Mouse (Mus musculus) lung, embryonic 15.5 days (tissue): ENCODE measurements around the gene Bach2. TPM values are rescaled to one million over a fixed set of nuclear protein-coding genes. Genes with fewer than 3 reads are reported as not detected.

Source experiments
- ATAC-seq: fragments of 200-750 bp; cut with Nextera tagmentation; 2 replicates; pipeline ENCODE4 v1.8.0; 2017; ENCODE audit warnings: moderate number of reproducible peaks, borderline replicate concordance; ENCODE audit not compliant: low FRiP score, low TSS enrichment; ENCODE audit errors: extremely low read depth
- H3K27ac ChIP-seq: fragments of 300-500 bp; sonication (generic); 2 replicates; pipeline ENCODE4 v1.5.1; 2015; ENCODE audit warnings: moderate library complexity, mild to moderate bottlenecking, inconsistent platforms
- H3K27me3 ChIP-seq: fragments of 300-500 bp; sonication (generic); 2 replicates; pipeline ENCODE4 v1.6.1; 2015; ENCODE audit warnings: inconsistent platforms
- H3K36me3 ChIP-seq: fragments of 300-500 bp; sonication (generic); 2 replicates; pipeline ENCODE4 v1.6.1; 2015; ENCODE audit warnings: inconsistent platforms
- H3K4me1 ChIP-seq: fragments of 300-500 bp; sonication (generic); 2 replicates; pipeline ENCODE4 v1.6.1; 2015; ENCODE audit warnings: inconsistent platforms
- H3K4me2 ChIP-seq: fragments of 300-500 bp; sonication (generic); 2 replicates; pipeline ENCODE4 v1.6.1; 2015; ENCODE audit warnings: inconsistent platforms, mild to moderate bottlenecking, moderate library complexity
- H3K4me3 ChIP-seq: fragments of 300-500 bp; sonication (generic); 2 replicates; pipeline ENCODE4 v1.5.1; 2015; ENCODE audit warnings: mild to moderate bottlenecking, inconsistent platforms
- H3K9ac ChIP-seq: fragments of 300-500 bp; sonication (generic); 2 replicates; pipeline ENCODE4 v1.6.1; 2015; ENCODE audit warnings: inconsistent platforms
- H3K9me3 ChIP-seq: fragments of 300-500 bp; sonication (generic); 2 replicates; pipeline ENCODE4 v1.6.1; 2016; ENCODE audit warnings: inconsistent platforms
- WGBS: fragments of 180-500 bp; shearing (Covaris S2); methylation state at CpG from one replicate; pipeline ENCODE4 v1.1.7; 2015; 5-methylcytosine and 5-hydroxymethylcytosine counted together
- polyA plus RNA-seq: library from polyadenylated mRNA; unstranded; fragments of >200 nt; fragmentation: Nextera tagmentation; extraction: Ambion mirVana; gene quantifications from 2 replicates; pipeline ENCODE4 v1.2.1, GENCODE M21; 2015

Gene Bach2
- polyA plus RNA-seq, 1 experiment from 2014 or later = 10.5 TPM

- H3K36me3 ChIP-seq = no peaks in the 10 kb centered on the region
- H3K4me3 ChIP-seq = no peak overlapping the region
- WGBS = 57% methylated on average over 8 of the region's 8 CpGs
- no peak for ATAC-seq
- no peaks in the 10 kb centered on the region for H3K9me3 ChIP-seq
- H3K4me2 ChIP-seq = no peak overlapping the region
- no peak overlapping the region for H3K9ac ChIP-seq
- H3K27me3 ChIP-seq = no peaks in the 10 kb centered on the region
- H3K4me1 ChIP-seq = 0 out of 2 replicates have a peak, but pooled peaks cover 4% of the 10 kb centered on the region
- H3K27ac ChIP-seq = no peak overlapping the region
These were observed 227.4 kb downstream of the Bach2 start for GRCm38 (mm10) chr4:32466031-32466430.

GRCm38 (mm10) chr4:32477977-32478660 lies 239.5 kb downstream of the Bach2 start:
- peaks cover 8% of the 10 kb centered on the region for H3K4me1 ChIP-seq
- no peak overlapping the region for H3K4me3 ChIP-seq
- H3K36me3 ChIP-seq = no peaks in the 10 kb centered on the region
- WGBS = 70% methylated on average over 6 of the region's 6 CpGs
- no peaks in the 10 kb centered on the region for H3K27me3 ChIP-seq
- no peaks in the 10 kb centered on the region for H3K9me3 ChIP-seq
- no peak for ATAC-seq
- no peak overlapping the region for H3K4me2 ChIP-seq
- no peak overlapping the region for H3K9ac ChIP-seq
- no peak overlapping the region for H3K27ac ChIP-seq

- Histone ChIP-seq H3K4me1 (peaks cover 8% of the 10 kb centered on the region), H3K9ac (no peak overlapping the region), H3K4me3 (no peak overlapping the region), H3K27me3 (no peaks in the 10 kb centered on the region), H3K27ac (no peak overlapping the region), H3K4me2 (no peak overlapping the region), H3K9me3 (no peaks in the 10 kb centered on the region), H3K36me3 (no peaks in the 10 kb centered on the region)
- WGBS = 40% methylated on average over 3 of the region's 3 CpGs
- no peak for ATAC-seq
These were observed 240.6 kb downstream of the Bach2 start for GRCm38 (mm10) chr4:32479231-32479630.

- WGBS = 71% methylated on average over 16 of the region's 16 CpGs
- H3K9ac ChIP-seq = no peak overlapping the region
- H3K9me3 ChIP-seq = no peaks in the 10 kb centered on the region
- peaks cover 8% of the 10 kb centered on the region for H3K4me1 ChIP-seq
- ATAC-seq = no peak
- no peaks in the 10 kb centered on the region for H3K27me3 ChIP-seq
- no peak overlapping the region for H3K4me3 ChIP-seq
- no peaks in the 10 kb centered on the region for H3K36me3 ChIP-seq
- H3K4me2 ChIP-seq = no peak overlapping the region
- H3K27ac ChIP-seq = no peak overlapping the region
These were observed 241.4 kb downstream of the Bach2 start for GRCm38 (mm10) chr4:32479801-32480700.

GRCm38 (mm10) chr4:32481366-32482055 lies 242.9 kb downstream of the Bach2 start:
- H3K4me1 ChIP-seq = peaks cover 18% of the 10 kb centered on the region
- H3K4me3 ChIP-seq = no peak overlapping the region
- no peaks in the 10 kb centered on the region for H3K27me3 ChIP-seq
- H3K27ac ChIP-seq = no peak overlapping the region
- no peaks in the 10 kb centered on the region for H3K36me3 ChIP-seq
- WGBS = 26% methylated on average over 18 of the region's 18 CpGs
- ATAC-seq = no peak
- H3K4me2 ChIP-seq = no peak overlapping the region
- no peaks in the 10 kb centered on the region for H3K9me3 ChIP-seq
- H3K9ac ChIP-seq = no peak overlapping the region

- no peak overlapping the region for H3K27ac ChIP-seq
- H3K9me3 ChIP-seq = no peaks in the 10 kb centered on the region
- H3K4me2 ChIP-seq = no peak overlapping the region
- H3K27me3 ChIP-seq = no peaks in the 10 kb centered on the region
- peaks cover 24% of the 10 kb centered on the region for H3K4me1 ChIP-seq
- ATAC-seq = no peak
- no peak overlapping the region for H3K4me3 ChIP-seq
- H3K9ac ChIP-seq = no peak overlapping the region
- no peaks in the 10 kb centered on the region for H3K36me3 ChIP-seq
- 92% methylated on average over 8 of the region's 8 CpGs for WGBS
These were observed 243.5 kb downstream of the Bach2 start for GRCm38 (mm10) chr4:32482138-32482537.

- Histone ChIP-seq H3K4me3 (no peak overlapping the region), H3K9ac (no peak overlapping the region), H3K4me2 (no peak overlapping the region), H3K27ac (no peak overlapping the region), H3K9me3 (no peaks in the 10 kb centered on the region), H3K27me3 (no peaks in the 10 kb centered on the region), H3K4me1 (peaks cover 27% of the 10 kb centered on the region), H3K36me3 (no peaks in the 10 kb centered on the region)
- WGBS = 48% methylated on average over 8 of the region's 8 CpGs
- no peak for ATAC-seq
These were observed 244.3 kb downstream of the Bach2 start for GRCm38 (mm10) chr4:32482936-32483335.

- WGBS = 24% methylated on average over 5 of the region's 5 CpGs
- no peaks in the 10 kb centered on the region for H3K9me3 ChIP-seq
- H3K27ac ChIP-seq = peak overlapping the region; percentile 71
- no peaks in the 10 kb centered on the region for H3K36me3 ChIP-seq
- H3K4me3 ChIP-seq = no peak overlapping the region
- H3K27me3 ChIP-seq = no peaks in the 10 kb centered on the region
- no peak overlapping the region; the same call in 1 of the 2 replicates for H3K9ac ChIP-seq
- peak overlapping the region; percentile 32 for H3K4me2 ChIP-seq
- ATAC-seq = no peak
- H3K4me1 ChIP-seq = peaks cover 26% of the 10 kb centered on the region
These were observed 247.2 kb downstream of the Bach2 start for GRCm38 (mm10) chr4:32485848-32486247.

GRCm38 (mm10) chr4:32486654-32487398 lies 248.2 kb downstream of the Bach2 start:
- H3K27ac ChIP-seq = peak overlapping the region; percentile 71
- peak; percentile 82; the same call in 1 of the 2 replicates for ATAC-seq
- no peak overlapping the region; the same call in 1 of the 2 replicates for H3K9ac ChIP-seq

GRCm38 (mm10) chr4:32489186-32489585 lies 250.6 kb downstream of the Bach2 start:
- no peaks in the 10 kb centered on the region for H3K36me3 ChIP-seq
- no peak for ATAC-seq
- H3K4me2 ChIP-seq = no peak overlapping the region
- peaks cover 27% of the 10 kb centered on the region for H3K4me1 ChIP-seq
- WGBS = 84% methylated on average over 1 of the region's 1 CpGs
- H3K4me3 ChIP-seq = no peak overlapping the region
- no peak overlapping the region for H3K9ac ChIP-seq
- no peaks in the 10 kb centered on the region for H3K27me3 ChIP-seq
- no peak overlapping the region for H3K27ac ChIP-seq
- no peaks in the 10 kb centered on the region for H3K9me3 ChIP-seq

More at GRCm38 (mm10) chr4:32486654-32487398, 248.2 kb downstream of the Bach2 start:
- Histone ChIP-seq H3K36me3 (no peaks in the 10 kb centered on the region), H3K4me1 (peaks cover 24% of the 10 kb centered on the region), H3K27me3 (no peaks in the 10 kb centered on the region), H3K4me2 (peak overlapping the region; percentile 32), H3K4me3 (no peak overlapping the region), H3K9me3 (no peaks in the 10 kb centered on the region)
- WGBS = 49% methylated on average over 17 of the region's 17 CpGs

- no peak overlapping the region for H3K9ac ChIP-seq
- H3K4me3 ChIP-seq = no peak overlapping the region
- WGBS = 47% methylated on average over 8 of the region's 8 CpGs
- ATAC-seq = no peak
- no peaks in the 10 kb centered on the region for H3K36me3 ChIP-seq
- peaks cover 20% of the 10 kb centered on the region for H3K4me1 ChIP-seq
- no peak overlapping the region for H3K4me2 ChIP-seq
- no peaks in the 10 kb centered on the region for H3K9me3 ChIP-seq
- no peak overlapping the region for H3K27ac ChIP-seq
- no peaks in the 10 kb centered on the region for H3K27me3 ChIP-seq
These were observed 252.6 kb downstream of the Bach2 start for GRCm38 (mm10) chr4:32491176-32491575.
